Mouse (Mus musculus) liver, embryonic 14.5 days (tissue): ENCODE data around the gene Hps5. TPM values are rescaled to one million over a fixed set of nuclear protein-coding genes. Genes with fewer than 3 reads are reported as not detected.
"Not testable (repeated sequence)": the region's sequence is repeated elsewhere in the genome, so short reads cannot be mapped to it uniquely, and the experiment has no call there.

Experiments used
- ATAC-seq: fragments of 200-750 bp; cut with Nextera tagmentation; 2 replicates; pipeline ENCODE4 v1.8.0; 2017; ENCODE audit warnings: moderate number of reproducible peaks, mild to moderate bottlenecking, moderate library complexity; ENCODE audit not compliant: insufficient read depth
- DNase-seq, 3 experiments: peaks; one replicate each; pipeline ENCODE4 v3.0.0-alpha.2; 2012 to 2013; ENCODE audit warnings: low read depth in 3 of 3, low spot score in 3 of 3
- H3K27ac ChIP-seq: fragments of 300-500 bp; sonication (generic); 2 replicates; pipeline ENCODE4 v1.5.1; 2014; ENCODE audit warnings: moderate library complexity, mild to moderate bottlenecking, control low read depth, inconsistent platforms
- H3K27me3 ChIP-seq: fragments of 300-500 bp; sonication (generic); 2 replicates; pipeline ENCODE4 v1.6.1; 2014; ENCODE audit warnings: mild to moderate bottlenecking, low read length, moderate library complexity; ENCODE audit not compliant: control insufficient read depth, insufficient read depth
- H3K36me3 ChIP-seq: fragments of 300-500 bp; sonication (generic); replicated peaks from 2 replicates; pipeline ENCODE4 v1.6.1; 2014; ENCODE audit warnings: low read depth; ENCODE audit not compliant: control insufficient read depth, insufficient read depth
- H3K4me1 ChIP-seq, 2 experiments: fragments of 200-500 bp in 1 of 2; fragments of 300-500 bp in 1 of 2; sonication (generic) in 1 of 2; replicated peaks; 2 replicates each; pipeline ENCODE4 v1.6.1; 2012 to 2014; ENCODE audit warnings: antibody characterized with exemption in 1 of 2, inconsistent platforms in 1 of 2, low read length in 1 of 2; ENCODE audit not compliant: control insufficient read depth in 2 of 2, insufficient read depth in 2 of 2
- H3K4me2 ChIP-seq: fragments of 300-500 bp; sonication (generic); 2 replicates; pipeline ENCODE4 v1.6.1; 2014; ENCODE audit warnings: low read depth, mild to moderate bottlenecking, control low read depth, moderate library complexity
- H3K4me3 ChIP-seq, 2 experiments: fragments of 200-500 bp in 1 of 2; fragments of 300-500 bp in 1 of 2; sonication (generic) in 1 of 2; 2 replicates each; pipeline ENCODE4 v1.5.1; 2012 to 2014; ENCODE audit warnings: low read depth in 2 of 2, low read length in 2 of 2, mild to moderate bottlenecking in 2 of 2, control low read depth in 1 of 2, inconsistent platforms in 1 of 2, moderate library complexity in 1 of 2; ENCODE audit not compliant: insufficient read depth in 1 of 2
- H3K9ac ChIP-seq: fragments of 300-500 bp; sonication (generic); replicated peaks from 2 replicates; pipeline ENCODE4 v1.6.1; 2014; ENCODE audit warnings: mild to moderate bottlenecking, control low read depth, moderate library complexity
- H3K9me3 ChIP-seq: fragments of 300-500 bp; sonication (generic); 2 replicates; pipeline ENCODE4 v1.6.1; 2016; ENCODE audit warnings: low read length, mixed read lengths; ENCODE audit not compliant: control insufficient read depth
- CTCF ChIP-seq: IDR thresholded peaks from 2 replicates; pipeline ENCODE4 v1.5.1; 2016; ENCODE audit warnings: antibody characterized with exemption, low read depth, control low read depth
- EP300 ChIP-seq: IDR thresholded peaks from 2 replicates; pipeline ENCODE4 v1.6.1; 2016; ENCODE audit warnings: antibody characterized with exemption, low read depth
- WGBS: fragments of 180-500 bp; shearing (Covaris S2); extraction: QIAGEN DNeasy Blood & Tissue Kit; methylation state at CpG from one replicate; pipeline ENCODE4 v1.1.7; 2014; ENCODE audit not compliant: insufficient replicate concordance; 5-methylcytosine and 5-hydroxymethylcytosine counted together
- polyA plus RNA-seq, 2 experiments: library from polyadenylated mRNA; depleted of rRNA in 1 of 2; stranded (reverse) in 1 of 2; unstranded in 1 of 2; fragments of >200 nt; fragmentation: Nextera tagmentation in 1 of 2; extraction: Ambion mirVana in 1 of 2; gene quantifications; 2 replicates each; pipeline versions ENCODE4 v1.2.1 to v1.2.3; 2012 to 2014

Gene Hps5
- polyA plus RNA-seq, 2 experiments = 4.1 to 6.3 TPM

GRCm38 (mm10) chr7:46751490-46751889 lies 44.4 kb downstream of the Hps5 start, which contains the start of gene Saa2:
Gene Saa2 (plus strand): TSS chr7:46751790.
- H3K9me3 ChIP-seq = no peaks in the 10 kb centered on the region
- no peak for DNase-seq
- H3K27me3 ChIP-seq = no peaks in the 10 kb centered on the region
- H3K4me2 ChIP-seq = no peak within 1 kb of the TSS
- 66% methylated on average over 3 of the region's 3 CpGs for WGBS
- H3K36me3 ChIP-seq = no peaks in the 10 kb centered on the region
- no peak within 1 kb of the TSS for H3K9ac ChIP-seq
- H3K4me3 ChIP-seq = no peak within 1 kb of the TSS
- TF ChIP-seq CTCF = no peak
- no peak for TF ChIP-seq EP300
- no peak within 1 kb of the TSS for H3K27ac ChIP-seq
- no peak for ATAC-seq
- no peaks in the 10 kb centered on the region for H3K4me1 ChIP-seq

GRCm38 (mm10) chr7:46748459-46748858 lies 47.4 kb downstream of the Hps5 start:
- Histone ChIP-seq H3K36me3 (no peaks in the 10 kb centered on the region), H3K27ac (no peak overlapping the region), H3K4me1 (no peaks in the 10 kb centered on the region), H3K4me2 (no peak overlapping the region), H3K4me3 (no peak overlapping the region), H3K9me3 (no peaks in the 10 kb centered on the region), H3K9ac (no peak overlapping the region), H3K27me3 (no peaks in the 10 kb centered on the region)
- DNase-seq = no peak
- 64% methylated on average over 3 of the region's 3 CpGs for WGBS
- no peak for TF ChIP-seq CTCF
- no peak for TF ChIP-seq EP300
- ATAC-seq = no peak

- no peak overlapping the region for H3K4me2 ChIP-seq
- no peaks in the 10 kb centered on the region for H3K9me3 ChIP-seq
- no peak overlapping the region for H3K9ac ChIP-seq
- no peaks in the 10 kb centered on the region for H3K36me3 ChIP-seq
- no peak overlapping the region for H3K4me3 ChIP-seq
- ATAC-seq (no peak), DNase-seq (no peak)
- 65% methylated on average over 7 of the region's 7 CpGs for WGBS
- H3K27ac ChIP-seq = no peak overlapping the region
- no peaks in the 10 kb centered on the region for H3K4me1 ChIP-seq
- TF ChIP-seq EP300 = no peak
- TF ChIP-seq CTCF = no peak
- no peaks in the 10 kb centered on the region for H3K27me3 ChIP-seq
Observed at GRCm38 (mm10) chr7:46746381-46746780, 49.5 kb downstream of the Hps5 start.

GRCm38 (mm10) chr7:46745816-46746215 lies 50.0 kb downstream of the Hps5 start:
- WGBS = 53% methylated on average over 3 of the region's 3 CpGs
- no peaks in the 10 kb centered on the region for H3K9me3 ChIP-seq
- no peak for TF ChIP-seq CTCF
- no peak for TF ChIP-seq EP300
- H3K4me1 ChIP-seq = no peaks in the 10 kb centered on the region
- no peak overlapping the region for H3K27ac ChIP-seq
- H3K36me3 ChIP-seq = no peaks in the 10 kb centered on the region
- H3K4me2 ChIP-seq = no peak overlapping the region
- ATAC-seq (no peak), DNase-seq (no peak)
- no peak overlapping the region for H3K4me3 ChIP-seq
- H3K9ac ChIP-seq = no peak overlapping the region
- H3K27me3 ChIP-seq = no peaks in the 10 kb centered on the region

- not testable (repeated sequence) for H3K36me3 ChIP-seq, ATAC-seq, H3K4me3 ChIP-seq, H3K27ac ChIP-seq, H3K4me2 ChIP-seq, H3K4me1 ChIP-seq, DNase-seq, H3K9ac ChIP-seq, H3K27me3 ChIP-seq, H3K9me3 ChIP-seq
- 47% methylated on average over 3 of the region's 3 CpGs for WGBS
Observed at GRCm38 (mm10) chr7:46742880-46743279, 53.0 kb downstream of the Hps5 start, which contains the start of gene Saa1. Gene Saa1 (minus strand): TSS chr7:46742980.

- not testable (repeated sequence) for H3K4me2 ChIP-seq, H3K36me3 ChIP-seq, H3K4me1 ChIP-seq, ATAC-seq, H3K27ac ChIP-seq, DNase-seq, H3K27me3 ChIP-seq, H3K9me3 ChIP-seq, H3K9ac ChIP-seq, H3K4me3 ChIP-seq
- 51% methylated on average over 5 of the region's 5 CpGs for WGBS
Observed at GRCm38 (mm10) chr7:46740041-46740440, 55.8 kb downstream of the Hps5 start.
